Mouse (Mus musculus) spleen, postnatal 10 days (tissue): ENCODE measurements around the gene Gm4907.
"Not testable (repeated sequence)": the region's sequence is repeated elsewhere in the genome, so short reads cannot be mapped to it uniquely, and the experiment has no call there.

Experiments used
- DNase-seq, 2 experiments: peaks; one replicate each; pipeline ENCODE4 v3.0.0; 2021 to 2022; ENCODE audit warnings: low spot score in 2 of 2

The Gm4907 gene

DNA sequence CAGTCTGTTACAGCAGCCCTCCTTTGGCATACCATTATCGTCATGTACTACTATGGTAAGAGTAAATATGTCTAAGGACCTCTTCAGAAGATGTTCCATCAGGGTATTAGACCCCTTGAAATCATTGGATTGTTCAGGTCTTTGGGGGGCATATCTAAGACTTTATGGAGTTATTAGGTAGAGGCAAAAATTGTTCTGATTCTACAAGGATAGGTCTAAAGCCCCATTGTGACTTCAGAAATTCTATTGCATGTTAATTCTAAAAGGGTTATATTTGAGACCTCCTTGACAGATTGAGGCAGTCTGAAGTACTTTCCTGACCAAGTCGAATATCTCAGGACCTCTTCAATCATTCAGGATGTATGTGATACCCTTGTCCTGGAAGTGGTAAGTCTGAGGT lies at the start of gene Gm4907:
Gm4907 (plus strand) TSS at position 301 of the 400 bp plus-strand sequence.
- DNase-seq = not testable (repeated sequence)

DNA sequence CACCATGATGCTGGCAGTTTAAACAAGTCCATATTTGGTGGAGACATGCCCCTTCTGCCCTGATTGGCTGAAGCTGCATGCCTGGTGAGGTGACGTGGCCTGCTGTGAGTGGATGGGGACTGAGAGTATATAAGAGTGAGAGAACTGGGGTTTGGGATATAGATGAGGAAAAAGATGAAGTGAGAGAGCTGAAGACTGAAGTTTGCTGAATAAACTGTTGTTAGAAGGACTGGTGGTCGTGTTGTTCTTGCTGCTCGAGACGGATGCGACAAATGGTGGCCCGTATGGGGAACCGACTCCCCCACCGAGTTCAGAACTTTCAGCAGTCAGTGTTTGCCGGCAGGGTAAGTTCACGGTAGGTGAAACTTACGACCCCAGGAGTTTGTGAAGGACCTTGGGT lies 48.6 kb upstream of the Gm4907 start:
- not testable (repeated sequence) for DNase-seq

DNA sequence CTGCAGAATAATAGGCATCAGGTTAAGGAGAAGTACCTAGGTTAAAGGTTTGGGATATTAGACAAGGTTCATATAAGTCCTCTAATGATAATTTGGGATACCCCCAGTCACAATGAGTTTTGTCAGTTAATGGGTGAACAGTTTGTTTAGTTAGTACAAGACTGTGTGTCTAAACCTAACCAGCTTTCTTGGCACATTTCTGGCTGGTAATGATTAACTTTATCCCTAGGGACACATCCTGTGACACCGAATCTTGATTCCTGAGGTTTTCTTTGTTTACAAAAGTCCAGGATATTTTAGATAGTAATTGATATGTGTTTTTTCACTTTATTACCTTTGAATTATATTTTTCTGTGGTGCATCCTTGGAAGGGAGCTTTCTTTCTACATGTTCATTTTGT lies 41.4 kb upstream of the Gm4907 start:
- DNase-seq = no peak

DNA sequence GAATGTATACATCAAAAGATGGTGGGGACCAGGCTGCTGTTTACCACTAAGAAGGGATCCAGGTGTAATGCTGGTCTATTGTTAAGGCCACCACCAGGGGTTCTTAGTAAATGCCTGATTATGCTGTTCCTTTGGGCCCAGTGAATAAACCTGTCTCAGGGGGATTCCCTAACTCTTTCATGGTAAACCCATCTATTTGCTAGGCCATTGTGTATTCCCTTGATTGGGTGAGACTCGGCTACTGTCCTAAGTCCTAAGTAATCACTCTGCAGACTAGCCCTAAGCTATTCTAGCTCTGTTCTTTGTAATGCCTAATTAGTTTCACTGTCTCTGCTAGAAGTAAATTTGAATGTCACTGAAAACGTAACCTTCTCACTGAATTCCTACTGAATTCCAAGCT lies 71.8 kb downstream of the Gm4907 start:
- DNase-seq = no peak
